Mouse (Mus musculus): ENCODE results near the gene Sh2d5. TPM values are rescaled to one million over a fixed set of nuclear protein-coding genes. Genes with fewer than 3 reads are reported as not detected.

Gene Sh2d5
- polyA plus RNA-seq, 1 experiment = 0.41 TPM

- WGBS = under 1% methylated on average over 64 of the region's 64 CpGs
- peaks cover 14% of the 10 kb centered on the region for H3K4me1 ChIP-seq (ENCODE audit: control insufficient read depth, insufficient read depth, insufficient read length, low read length)
- no peaks in the 10 kb centered on the region for H3K27me3 ChIP-seq (ENCODE audit: control insufficient read depth, insufficient read depth, low read length)
- H3K36me3 ChIP-seq (ENCODE audit: control insufficient read depth, insufficient read depth, low read length) = peaks cover 8% of the 10 kb centered on the region
- peak within 1 kb of the TSS; percentile 69 for H3K4me3 ChIP-seq (ENCODE audit: low read depth, low read length)
- peak within 1 kb of the TSS; percentile 5; the same call in 1 of the 2 replicates for H3K27ac ChIP-seq (ENCODE audit: insufficient read depth, low read depth, low read length)
- TF ChIP-seq CTCF (IDR thresholded peaks at IDR 0.05; ENCODE audit: extremely low read depth, insufficient read length, insufficient replicate concordance, low read depth, low read length) (no peak), POLR2A (IDR thresholded peaks at IDR 0.05; ENCODE audit: low read depth, low read length) (peak; percentile 73)
Measured at GRCm38 (mm10) chr4:138304340-138305104, 54.3 kb downstream of the Sh2d5 start, which contains the start of gene Ddost. Gene Ddost, plus strand, starts transcription at chr4:138304730.

DNA sequence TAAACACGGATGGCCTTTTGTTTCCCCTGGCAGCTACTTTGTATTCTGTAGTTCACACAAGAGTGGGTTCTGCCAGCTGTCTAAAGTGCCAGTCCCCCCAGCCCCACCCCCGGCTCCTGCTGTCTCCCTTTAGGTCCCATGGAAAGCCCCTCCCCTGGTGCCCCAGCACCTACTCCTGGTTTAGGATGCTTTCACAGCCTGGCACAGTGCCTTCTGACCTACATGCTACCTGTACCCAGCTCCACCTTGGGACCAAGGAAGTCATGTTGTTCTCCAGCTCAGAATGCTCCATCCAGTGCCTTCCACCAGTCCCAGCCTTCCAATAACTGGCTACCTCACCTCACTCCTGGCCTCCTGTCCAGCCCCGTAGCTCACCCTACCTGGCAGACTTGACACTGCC, 56.8 kb downstream of the Sh2d5 start:
- Histone ChIP-seq H3K4me3 (ENCODE audit: low read depth, low read length) (no peak overlapping the region), H3K4me1 (ENCODE audit: control insufficient read depth, insufficient read depth, insufficient read length, low read length) (peaks cover 14% of the 10 kb centered on the region), H3K27ac (ENCODE audit: insufficient read depth, low read depth, low read length) (no peak overlapping the region), H3K27me3 (ENCODE audit: control insufficient read depth, insufficient read depth, low read length) (no peaks in the 10 kb centered on the region), H3K36me3 (ENCODE audit: control insufficient read depth, insufficient read depth, low read length) (peaks cover 28% of the 10 kb centered on the region)
- TF ChIP-seq POLR2A (IDR thresholded peaks at IDR 0.05; ENCODE audit: low read depth, low read length) = no peak
- no peak for TF ChIP-seq CTCF (IDR thresholded peaks at IDR 0.05; ENCODE audit: extremely low read depth, insufficient read length, insufficient replicate concordance, low read depth, low read length)
- 80% methylated on average over 3 of the region's 3 CpGs for WGBS

DNA sequence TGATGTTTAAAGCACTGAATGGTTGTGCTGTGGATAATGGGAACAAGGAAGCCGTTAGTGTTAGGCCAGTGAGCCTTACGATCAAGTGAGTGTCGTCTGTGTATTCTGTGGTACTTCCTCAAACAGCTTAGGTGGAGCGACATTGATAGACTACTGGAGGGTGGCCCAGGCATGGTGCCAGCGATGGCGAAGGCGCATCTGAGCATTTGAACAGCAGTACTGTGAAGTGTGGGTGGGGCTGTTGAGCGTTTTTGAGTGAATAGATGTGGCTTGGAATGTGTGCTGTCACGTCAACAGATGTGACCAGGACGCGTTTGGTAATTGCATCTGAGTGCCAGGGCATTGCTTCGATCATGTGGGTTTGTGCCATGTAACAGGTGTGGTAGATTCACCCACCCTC, 57.5 kb downstream of the Sh2d5 start:
- Histone ChIP-seq H3K36me3 (ENCODE audit: control insufficient read depth, insufficient read depth, low read length) (peaks cover 34% of the 10 kb centered on the region), H3K27me3 (ENCODE audit: control insufficient read depth, insufficient read depth, low read length) (no peaks in the 10 kb centered on the region), H3K4me1 (ENCODE audit: control insufficient read depth, insufficient read depth, insufficient read length, low read length) (peaks cover 14% of the 10 kb centered on the region), H3K27ac (ENCODE audit: insufficient read depth, low read depth, low read length) (no peak overlapping the region), H3K4me3 (ENCODE audit: low read depth, low read length) (no peak overlapping the region)
- WGBS = 50% methylated on average over 12 of the region's 12 CpGs
- no peak for TF ChIP-seq POLR2A (IDR thresholded peaks at IDR 0.05; ENCODE audit: low read depth, low read length)
- no peak for TF ChIP-seq CTCF (IDR thresholded peaks at IDR 0.05; ENCODE audit: extremely low read depth, insufficient read length, insufficient replicate concordance, low read depth, low read length)

GRCm38 (mm10) chr4:138310311-138310910, 60.2 kb downstream of the Sh2d5 start:
- Histone ChIP-seq H3K4me1 (ENCODE audit: control insufficient read depth, insufficient read depth, insufficient read length, low read length) (peaks cover 8% of the 10 kb centered on the region), H3K27me3 (ENCODE audit: control insufficient read depth, insufficient read depth, low read length) (no peaks in the 10 kb centered on the region), H3K36me3 (ENCODE audit: control insufficient read depth, insufficient read depth, low read length) (peaks cover 49% of the 10 kb centered on the region), H3K4me3 (ENCODE audit: low read depth, low read length) (no peak overlapping the region), H3K27ac (ENCODE audit: insufficient read depth, low read depth, low read length) (no peak overlapping the region)
- WGBS = 87% methylated on average over 19 of the region's 19 CpGs
- TF ChIP-seq POLR2A (IDR thresholded peaks at IDR 0.05; ENCODE audit: low read depth, low read length) (no peak), CTCF (IDR thresholded peaks at IDR 0.05; ENCODE audit: extremely low read depth, insufficient read length, insufficient replicate concordance, low read depth, low read length) (no peak)

Other genes starting within 250 kb of the Sh2d5 start
- 8.4 and 19.6 TPM in 2 replicates for gene Hp1bp3, start 34.1 kb upstream of the Sh2d5 start, polyA plus RNA-seq (2012; rRNA removed)
- 0.11 and 0.19 TPM in 2 replicates for gene Kif17, start within 50 bp of the Sh2d5 start, polyA plus RNA-seq (2012; rRNA removed)
- gene Ddost, start 54.3 kb downstream of the Sh2d5 start, polyA plus RNA-seq (2012; rRNA removed) = 150 and 244 TPM in 2 replicates
- gene Pink1, start 75.9 kb downstream of the Sh2d5 start, polyA plus RNA-seq (2012; rRNA removed) = 54.9 and 134 TPM in 2 replicates
- 218 and 419 TPM in 2 replicates for gene Cda, start 117.6 kb downstream of the Sh2d5 start, polyA plus RNA-seq (2012; rRNA removed)
- gene Fam43b, start 146.1 kb downstream of the Sh2d5 start, polyA plus RNA-seq (2012; rRNA removed) = 0.08 TPM in 1 of 2 replicates, not detected in the other
- 21.1 and 29.5 TPM in 2 replicates for gene Mul1, start 184.3 kb downstream of the Sh2d5 start, polyA plus RNA-seq (2012; rRNA removed)
- gene Camk2n1, start 203.9 kb downstream of the Sh2d5 start, polyA plus RNA-seq (2012; rRNA removed) = 38.7 and 93.9 TPM in 2 replicates